Mouse (Mus musculus): Measurements from ENCODE around the gene F9. TPM values are rescaled to one million over a fixed set of nuclear protein-coding genes. Genes with fewer than 3 reads are reported as not detected.
"Not testable (repeated sequence)": the region's sequence is repeated elsewhere in the genome, so short reads cannot be mapped to it uniquely, and the experiment has no call there.

The F9 gene
- not detected in 2 replicates for polyA plus RNA-seq (2014; fragmentation: Nextera tagmentation; extraction: Ambion mirVana)

GRCm38 (mm10) chrX:59999221-60000083, at the start of gene F9:
TSS of gene F9 (plus strand) at chrX:59999464.
- DNase-seq = no peak
- no peak within 1 kb of the TSS for H3K4me3 ChIP-seq (ENCODE audit: low read depth, low read length)
- no peaks in the 10 kb centered on the region for H3K9me3 ChIP-seq (ENCODE audit: low read depth, low read length)
- H3K27me3 ChIP-seq (ENCODE audit: insufficient read depth, low read length) = no peaks in the 10 kb centered on the region
- ATAC-seq (ENCODE audit: insufficient read depth) = no peak
- no peaks in the 10 kb centered on the region for H3K36me3 ChIP-seq (ENCODE audit: insufficient read depth)
- H3K4me1 ChIP-seq (ENCODE audit: insufficient read depth) = no peaks in the 10 kb centered on the region
- 81% methylated on average over 10 of the region's 10 CpGs for WGBS
- H3K27ac ChIP-seq (ENCODE audit: low read depth) = no peak within 1 kb of the TSS
- no peak within 1 kb of the TSS for H3K4me2 ChIP-seq
- no peak within 1 kb of the TSS for H3K9ac ChIP-seq
- TF ChIP-seq CTCF (IDR thresholded peaks at IDR 0.05; ENCODE audit: low read depth) = no peak

- ATAC-seq (ENCODE audit: insufficient read depth); H3K9me3 ChIP-seq (ENCODE audit: low read depth, low read length); H3K27ac ChIP-seq (ENCODE audit: low read depth); H3K27me3 ChIP-seq (ENCODE audit: insufficient read depth, low read length); H3K36me3 ChIP-seq (ENCODE audit: insufficient read depth); H3K4me1 ChIP-seq (ENCODE audit: insufficient read depth); DNase-seq; H3K4me2 ChIP-seq; H3K4me3 ChIP-seq (ENCODE audit: low read depth, low read length); H3K9ac ChIP-seq: not testable (repeated sequence)
Measured at GRCm38 (mm10) chrX:59969767-59970166, 29.5 kb upstream of the F9 start.

GRCm38 (mm10) chrX:60000084-60000443, 800 bp downstream of the F9 start:
- H3K27ac ChIP-seq (ENCODE audit: low read depth) = no peak overlapping the region
- H3K9ac ChIP-seq = no peak overlapping the region
- DNase-seq = no peak
- WGBS = 52% methylated on average over 3 of the region's 3 CpGs
- no peaks in the 10 kb centered on the region for H3K4me1 ChIP-seq (ENCODE audit: insufficient read depth)
- no peaks in the 10 kb centered on the region for H3K27me3 ChIP-seq (ENCODE audit: insufficient read depth, low read length)
- H3K9me3 ChIP-seq (ENCODE audit: low read depth, low read length) = no peaks in the 10 kb centered on the region
- no peak for TF ChIP-seq CTCF (IDR thresholded peaks at IDR 0.05; ENCODE audit: low read depth)
- no peak overlapping the region for H3K4me3 ChIP-seq (ENCODE audit: low read depth, low read length)
- H3K4me2 ChIP-seq = no peak overlapping the region
- no peaks in the 10 kb centered on the region for H3K36me3 ChIP-seq (ENCODE audit: insufficient read depth)
- ATAC-seq (ENCODE audit: insufficient read depth) = no peak

GRCm38 (mm10) chrX:60001461-60001860, 2.2 kb downstream of the F9 start:
- no peaks in the 10 kb centered on the region for H3K36me3 ChIP-seq (ENCODE audit: insufficient read depth)
- no peak overlapping the region for H3K4me2 ChIP-seq
- ATAC-seq (ENCODE audit: insufficient read depth) = no peak
- no peak for DNase-seq
- no peaks in the 10 kb centered on the region for H3K9me3 ChIP-seq (ENCODE audit: low read depth, low read length)
- TF ChIP-seq CTCF (IDR thresholded peaks at IDR 0.05; ENCODE audit: low read depth) = no peak
- no peaks in the 10 kb centered on the region for H3K4me1 ChIP-seq (ENCODE audit: insufficient read depth)
- 76% methylated on average over 2 of the region's 2 CpGs for WGBS
- no peaks in the 10 kb centered on the region for H3K27me3 ChIP-seq (ENCODE audit: insufficient read depth, low read length)
- no peak overlapping the region for H3K9ac ChIP-seq
- no peak overlapping the region for H3K4me3 ChIP-seq (ENCODE audit: low read depth, low read length)
- no peak overlapping the region for H3K27ac ChIP-seq (ENCODE audit: low read depth)

GRCm38 (mm10) chrX:60013084-60013676, 13.9 kb downstream of the F9 start:
- Histone ChIP-seq H3K9ac (no peak overlapping the region), H3K4me3 (ENCODE audit: low read depth, low read length) (no peak overlapping the region), H3K4me2 (no peak overlapping the region), H3K27me3 (ENCODE audit: insufficient read depth, low read length) (no peaks in the 10 kb centered on the region), H3K9me3 (ENCODE audit: low read depth, low read length) (no peaks in the 10 kb centered on the region), H3K27ac (ENCODE audit: low read depth) (no peak overlapping the region), H3K4me1 (ENCODE audit: insufficient read depth) (no peaks in the 10 kb centered on the region), H3K36me3 (ENCODE audit: insufficient read depth) (no peaks in the 10 kb centered on the region)
- peak; percentile 53 for DNase-seq
- ATAC-seq (ENCODE audit: insufficient read depth) = no peak
- TF ChIP-seq CTCF (IDR thresholded peaks at IDR 0.05; ENCODE audit: low read depth) = peak; percentile 66

GRCm38 (mm10) chrX:60014588-60014987, 15.3 kb downstream of the F9 start:
- Histone ChIP-seq H3K4me1 (ENCODE audit: insufficient read depth) (no peaks in the 10 kb centered on the region), H3K9me3 (ENCODE audit: low read depth, low read length) (no peaks in the 10 kb centered on the region), H3K36me3 (ENCODE audit: insufficient read depth) (no peaks in the 10 kb centered on the region), H3K27me3 (ENCODE audit: insufficient read depth, low read length) (no peaks in the 10 kb centered on the region), H3K9ac (no peak overlapping the region), H3K4me2 (no peak overlapping the region), H3K27ac (ENCODE audit: low read depth) (no peak overlapping the region), H3K4me3 (ENCODE audit: low read depth, low read length) (no peak overlapping the region)
- no peak for DNase-seq
- no peak for ATAC-seq (ENCODE audit: insufficient read depth)
- no peak for TF ChIP-seq CTCF (IDR thresholded peaks at IDR 0.05; ENCODE audit: low read depth)
- WGBS = 91% methylated on average over 1 of the region's 1 CpGs

- WGBS = 77% methylated on average over 4 of the region's 4 CpGs
- no peaks in the 10 kb centered on the region for H3K9me3 ChIP-seq (ENCODE audit: low read depth, low read length)
Measured at GRCm38 (mm10) chrX:60021007-60021406, 21.7 kb downstream of the F9 start.

More at GRCm38 (mm10) chrX:60021007-60021406, 21.7 kb downstream of the F9 start:
- H3K36me3 ChIP-seq (ENCODE audit: insufficient read depth) = no peaks in the 10 kb centered on the region
- H3K4me3 ChIP-seq (ENCODE audit: low read depth, low read length) = no peak overlapping the region
- no peaks in the 10 kb centered on the region for H3K27me3 ChIP-seq (ENCODE audit: insufficient read depth, low read length)
- no peaks in the 10 kb centered on the region for H3K4me1 ChIP-seq (ENCODE audit: insufficient read depth)
- no peak for TF ChIP-seq CTCF (IDR thresholded peaks at IDR 0.05; ENCODE audit: low read depth)
- no peak for ATAC-seq (ENCODE audit: insufficient read depth)
- H3K4me2 ChIP-seq = no peak overlapping the region
- DNase-seq = no peak
- no peak overlapping the region for H3K27ac ChIP-seq (ENCODE audit: low read depth)
- no peak overlapping the region for H3K9ac ChIP-seq
